18 mouse cellular contexts compared by ENCODE assay signal in genomic region chr12:109022181-109022691, GRCm38 (mm10). TPM values are rescaled to one million over a fixed set of nuclear protein-coding genes. Genes with fewer than 3 reads are reported as not detected.
DNase-seq lines count a peak whose midpoint lies in the region; ATAC-seq lines count a peak whose summit lies in the region.
"Had no signal": no experiment of that assay in that cellular context is flagged by ENCODE, and none has a peak within 500 bp of the region (broad histone marks: within the 10 kb centered on the region; RNA-seq: fewer than 3 reads in every experiment).

No protein-coding gene starts in this region.

- H3K27ac ChIP-seq in hindbrain, embryonic 16.5 days (ENCODE audit: low read depth, low read length), result no peak overlapping the region
- H3K27ac ChIP-seq in hindbrain, embryonic 10.5 days, result no peak overlapping the region
- H3K27ac ChIP-seq: embryonic facial prominence, embryonic 10.5 days; forebrain, embryonic 13.5 days; lung, embryonic 15.5 days; midbrain, embryonic 15.5 days had no signal

- no peak overlapping the region for H3K4me2 ChIP-seq in hindbrain, embryonic 16.5 days (ENCODE audit: low read length)
- H3K4me2 ChIP-seq: forebrain, embryonic 13.5 days; liver, embryonic 11.5 days; lung, embryonic 15.5 days; midbrain, embryonic 15.5 days had no signal

- intact Hi-C loops in left cerebral cortex, postnatal 4 days (cut with DNase I), result no loop called here
- intact Hi-C loops in left cerebral cortex, postnatal 36 days (cut with DNase I), result no loop called here

- DNase-seq in hindbrain, embryonic 10.5 days (ENCODE audit: low spot score), result no peak
- DNase-seq in left cerebral cortex, postnatal 4 days, result peak; percentile 90
- no peak for DNase-seq in left cerebral cortex, postnatal 36 days (ENCODE audit: low spot score in 2 of 2)
- DNase-seq in cerebellum, adult 11 months, result peak; percentile 95
- peak; percentile 96 to 97 for DNase-seq in cerebellum, postnatal 14 days
- no peak for DNase-seq in adrenal gland, adult 2 months
- DNase-seq: adrenal gland, postnatal 14 days; gastrocnemius, postnatal 25 days; spleen, adult 18-20 months; thymus, adult 18-20 months had no signal

- WGBS in hindbrain, embryonic 16.5 days, result 74% methylated on average over 10 of the region's 10 CpGs
- 92% methylated on average over 10 of the region's 10 CpGs for WGBS in hindbrain, embryonic 10.5 days

- H3K9me3 ChIP-seq in hindbrain, embryonic 16.5 days (ENCODE audit: control insufficient read depth, low read length), result no peaks in the 10 kb centered on the region
- H3K9me3 ChIP-seq in hindbrain, embryonic 10.5 days, result no peaks in the 10 kb centered on the region
- H3K9me3 ChIP-seq: embryonic facial prominence, embryonic 10.5 days; forebrain, embryonic 13.5 days; lung, embryonic 15.5 days; midbrain, embryonic 15.5 days had no signal

- H3K27me3 ChIP-seq in hindbrain, embryonic 16.5 days (replicated peaks; ENCODE audit: control insufficient read depth, insufficient read depth, low read length), result no peaks in the 10 kb centered on the region
- no peaks in the 10 kb centered on the region for H3K27me3 ChIP-seq in hindbrain, embryonic 10.5 days (ENCODE audit: insufficient read depth, poor library complexity, severe bottlenecking)
- H3K27me3 ChIP-seq: forebrain, embryonic 13.5 days; lung, embryonic 15.5 days; midbrain, embryonic 15.5 days had no signal

- peak; percentile 63 for ATAC-seq in hindbrain, embryonic 16.5 days
- no peak for ATAC-seq in megakaryocyte progenitor cell, adult 5-6 weeks (replicated peaks; ENCODE audit: poor library complexity)
- ATAC-seq: forebrain, embryonic 13.5 days; midbrain, embryonic 15.5 days had no signal

- H3K36me3 ChIP-seq in hindbrain, embryonic 16.5 days (ENCODE audit: control insufficient read depth, insufficient read depth, low read length), result no peaks in the 10 kb centered on the region
- peaks cover 4% of the 10 kb centered on the region; the same call in 1 of the 2 replicates for H3K36me3 ChIP-seq in hindbrain, embryonic 10.5 days
- H3K36me3 ChIP-seq: lung, embryonic 15.5 days; midbrain, embryonic 15.5 days had no signal

- no peak overlapping the region for H3K9ac ChIP-seq in hindbrain, embryonic 16.5 days (ENCODE audit: low read depth, low read length)
- H3K9ac ChIP-seq: forebrain, embryonic 13.5 days; lung, embryonic 15.5 days; midbrain, embryonic 15.5 days had no signal

- no peaks in the 10 kb centered on the region for H3K4me1 ChIP-seq in hindbrain, embryonic 16.5 days (ENCODE audit: control insufficient read depth, insufficient read depth, low read depth, low read length)
- H3K4me1 ChIP-seq in hindbrain, embryonic 10.5 days (replicated peaks), result 0 out of 2 replicates have a peak, but pooled peaks cover 4% of the 10 kb centered on the region
- H3K4me1 ChIP-seq: embryonic facial prominence, embryonic 10.5 days; forebrain, embryonic 13.5 days; lung, embryonic 15.5 days; midbrain, embryonic 15.5 days had no signal

- H3K4me3 ChIP-seq in hindbrain, embryonic 16.5 days (ENCODE audit: low read length), result no peak overlapping the region
- H3K4me3 ChIP-seq in hindbrain, embryonic 10.5 days, result no peak overlapping the region
- H3K4me3 ChIP-seq: embryonic facial prominence, embryonic 10.5 days; forebrain, embryonic 13.5 days; lung, embryonic 15.5 days; midbrain, embryonic 15.5 days had no signal

RNA-seq across cellular contexts. Expression of gene Begain, which starts 45.8 kb away (rescaled TPM):
- 22.4 and 27.0 TPM in 2 replicates for polyA plus RNA-seq in hindbrain, embryonic 16.5 days (2015; fragmentation: Nextera tagmentation; extraction: Ambion mirVana)
- polyA plus RNA-seq in hindbrain, embryonic 10.5 days (2016; fragmentation: Nextera tagmentation; extraction: Ambion mirVana), result 6.0 and 16.2 TPM in 2 replicates
- total RNA-seq in left cerebral cortex, postnatal 4 days (2021), result 100 to 1,000 TPM; 130 to 138 TPM
- total RNA-seq in left cerebral cortex, postnatal 36 days (2021), result 100 to 1,000 TPM; 137 to 150 TPM
- total RNA-seq in megakaryocyte progenitor cell, adult 5-6 weeks (2015), result 0.12 and 0.39 TPM in 2 replicates
- total RNA-seq in megakaryocyte progenitor cell, adult 5-6 weeks (2017), result 0.03 and 0.29 TPM in 2 replicates
- total RNA-seq in adrenal gland, adult 2 months (2021), result 1 to 10 TPM; 3.9 to 5.5 TPM
- 3.3 and 8.2 TPM in 2 replicates for polyA plus RNA-seq in adrenal gland, adult 2 months (2012; rRNA removed)
- total RNA-seq: megakaryocyte, adult 5-6 weeks had no signal

Comparison
In these comparisons a context has a peak if more than half of its experiments do, and no peak if none do; other contexts are left out.
1. DNase-seq: peak in left cerebral cortex, postnatal 4 days (single experiment), cerebellum, adult 11 months (single experiment) and cerebellum, postnatal 14 days (2 of 2); none in hindbrain, embryonic 10.5 days (single experiment), left cerebral cortex, postnatal 36 days (0 of 2) and adrenal gland, adult 2 months (single experiment).
2. RNA of gene Begain, which starts 45.8 kb away (total RNA-seq): 137 to 150 TPM in left cerebral cortex, postnatal 36 days and 130 to 138 TPM in left cerebral cortex, postnatal 4 days; 3.9 to 5.5 TPM in adrenal gland, adult 2 months and 0.03 to 0.39 TPM in megakaryocyte progenitor cell, adult 5-6 weeks; every median in the first group is over 10 times any median in the second.